Mouse (Mus musculus) erythroid progenitor cell, adult 5-6 weeks (primary cell): ENCODE measurements around the gene Serping1. TPM values are rescaled to one million over a fixed set of nuclear protein-coding genes. Genes with fewer than 3 reads are reported as not detected.
"Not testable (repeated sequence)": the region's sequence is repeated elsewhere in the genome, so short reads cannot be mapped to it uniquely, and the experiment has no call there.

ENCODE experiments used
- ATAC-seq: replicated peaks from 2 replicates; pipeline ENCODE4 v1.8.0; 2016; ENCODE audit warnings: moderate number of reproducible peaks, mild to moderate bottlenecking, moderate TSS enrichment, inconsistent platforms; ENCODE audit not compliant: poor library complexity, low FRiP score, severe bottlenecking
- total RNA-seq, 2 experiments: library from RNA; stranded (forward) in 1 of 2; stranded (reverse) in 1 of 2; fragments of 150-400 nt in 1 of 2; fragments of 186-747, 209-891 nt in 1 of 2; gene quantifications; 2 replicates each; pipeline versions ENCODE4 v1.2.3 to v1.2.4; 2015 to 2017; ENCODE audit warnings: low replicate concordance in 2 of 2

Gene Serping1
- total RNA-seq, 2 experiments from 2014 or later = 3.8 to 12.6 TPM

- no peak for ATAC-seq
Observed at GRCm38 (mm10) chr2:84742451-84743283, 32.6 kb downstream of the Serping1 start.

GRCm38 (mm10) chr2:84741841-84742450 is 33.3 kb downstream of the Serping1 start:
- ATAC-seq = no peak

- no peak for ATAC-seq
Observed at GRCm38 (mm10) chr2:84740608-84741333, 34.5 kb downstream of the Serping1 start.

- no peak for ATAC-seq
Observed at GRCm38 (mm10) chr2:84738271-84738911, 36.9 kb downstream of the Serping1 start.

- no peak for ATAC-seq
Observed at GRCm38 (mm10) chr2:84737451-84737925, 37.8 kb downstream of the Serping1 start.

- peak; percentile 21; the same call in 1 of the 2 replicates for ATAC-seq
Observed at GRCm38 (mm10) chr2:84736312-84737161, 38.7 kb downstream of the Serping1 start.

- ATAC-seq = peak; percentile 76
Observed at GRCm38 (mm10) chr2:84735346-84735920, 39.8 kb downstream of the Serping1 start.

- peak; percentile 26 for ATAC-seq
Observed at GRCm38 (mm10) chr2:84734919-84735318, 40.3 kb downstream of the Serping1 start.

- ATAC-seq = no peak
Observed at GRCm38 (mm10) chr2:84734351-84734864, 40.8 kb downstream of the Serping1 start.

- peak; percentile 45 for ATAC-seq
Observed at GRCm38 (mm10) chr2:84733579-84734300, 41.5 kb downstream of the Serping1 start, which contains the start of gene Ypel4. Gene Ypel4, plus strand, starts transcription at chr2:84734058.

- no peak for ATAC-seq
Observed at GRCm38 (mm10) chr2:84732394-84732793, 42.9 kb downstream of the Serping1 start.

- ATAC-seq = no peak
Observed at GRCm38 (mm10) chr2:84731206-84731605, 44.0 kb downstream of the Serping1 start.

GRCm38 (mm10) chr2:84728191-84728590 is 47.1 kb downstream of the Serping1 start:
- not testable (repeated sequence) for ATAC-seq

- ATAC-seq = peak; percentile 97
Observed at GRCm38 (mm10) chr2:84727172-84727858, 47.9 kb downstream of the Serping1 start, which contains the start of gene Clp1. Gene Clp1, minus strand, starts transcription at chr2:84727350.

GRCm38 (mm10) chr2:84726716-84727115 is 48.5 kb downstream of the Serping1 start:
- ATAC-seq = no peak

GRCm38 (mm10) chr2:84725770-84726169 is 49.5 kb downstream of the Serping1 start:
- ATAC-seq = no peak

- ATAC-seq = no peak
Observed at GRCm38 (mm10) chr2:84723856-84724255, 51.4 kb downstream of the Serping1 start.
